Mouse (Mus musculus): ENCODE results near the gene Foxo3. TPM values are rescaled to one million over a fixed set of nuclear protein-coding genes. Genes with fewer than 3 reads are reported as not detected.

Foxo3 gene
- polyA plus RNA-seq, 1 experiment from 2014 or later, result 5.0 TPM

DNA sequence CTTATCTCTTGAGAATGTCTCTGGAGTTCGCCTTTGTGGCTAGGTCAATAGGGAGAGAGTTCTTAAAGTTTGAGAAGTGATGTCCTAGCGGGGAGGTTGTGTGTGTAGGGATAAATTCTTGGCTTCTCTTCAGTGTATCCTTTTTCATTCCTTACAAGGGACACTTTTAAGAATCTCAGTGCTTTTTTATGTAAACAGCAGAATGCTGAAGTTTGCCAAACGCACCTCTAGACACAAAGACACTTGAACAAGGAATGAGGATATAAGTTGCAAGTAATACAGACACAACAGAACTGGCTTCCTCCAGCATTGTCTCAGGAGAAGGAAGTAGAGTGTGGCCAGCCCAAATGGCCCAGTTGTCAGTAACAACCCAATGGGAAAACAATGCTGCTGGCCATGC, 126.8 kb downstream of the Foxo3 start:
- 92% methylated on average over 3 of the region's 3 CpGs for WGBS
- ATAC-seq (ENCODE audit: low FRiP score), result no peak

DNA sequence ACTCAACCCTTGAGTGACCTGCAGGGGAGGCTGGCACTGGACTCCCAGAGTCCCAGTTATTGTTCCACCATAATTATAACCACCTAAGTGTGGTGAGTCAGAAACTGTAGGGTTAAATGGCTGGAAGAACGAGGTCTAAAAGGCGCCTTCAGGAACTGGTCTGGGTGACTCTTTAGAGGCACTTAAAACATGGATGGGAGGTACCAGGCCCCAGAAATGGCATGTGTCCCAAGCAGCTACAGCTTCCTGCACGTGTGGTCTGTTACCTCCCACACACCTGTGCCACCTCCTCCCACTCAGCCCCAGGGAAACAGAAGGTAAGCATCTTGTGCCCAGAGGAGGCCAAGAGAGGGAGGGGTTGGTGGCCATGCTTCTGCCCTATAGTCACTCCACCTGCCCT, 128.2 kb downstream of the Foxo3 start:
- DNase-seq (ENCODE audit: low spot score) (no peak), ATAC-seq (ENCODE audit: low FRiP score) (no peak)
- Histone ChIP-seq H3K27ac (ENCODE audit: low read depth, low read length) (no peak overlapping the region), H3K9ac (ENCODE audit: low read depth, low read length) (no peak overlapping the region), H3K9me3 (ENCODE audit: control insufficient read depth, low read length) (no peaks in the 10 kb centered on the region), H3K4me1 (replicated peaks; ENCODE audit: control insufficient read depth, insufficient read depth, low read length) (no peaks in the 10 kb centered on the region), H3K36me3 (ENCODE audit: control insufficient read depth, insufficient read depth, low read length) (no peaks in the 10 kb centered on the region), H3K4me3 (ENCODE audit: low read depth, low read length) (no peak overlapping the region), H3K27me3 (ENCODE audit: control insufficient read depth, insufficient read depth, low read length) (no peaks in the 10 kb centered on the region), H3K4me2 (replicated peaks; ENCODE audit: low read depth, low read length) (no peak overlapping the region)
- 81% methylated on average over 3 of the region's 3 CpGs for WGBS

More for the DNA sequence above, 126.8 kb downstream of the Foxo3 start:
- DNase-seq (ENCODE audit: low spot score), result no peak
- no peaks in the 10 kb centered on the region for H3K4me1 ChIP-seq (replicated peaks; ENCODE audit: control insufficient read depth, insufficient read depth, low read length)
- no peaks in the 10 kb centered on the region for H3K36me3 ChIP-seq (ENCODE audit: control insufficient read depth, insufficient read depth, low read length)
- H3K9ac ChIP-seq (ENCODE audit: low read depth, low read length), result no peak overlapping the region
- H3K4me3 ChIP-seq (ENCODE audit: low read depth, low read length), result no peak overlapping the region
- H3K27ac ChIP-seq (ENCODE audit: low read depth, low read length), result no peak overlapping the region
- no peaks in the 10 kb centered on the region for H3K27me3 ChIP-seq (ENCODE audit: control insufficient read depth, insufficient read depth, low read length)
- H3K9me3 ChIP-seq (ENCODE audit: control insufficient read depth, low read length), result no peaks in the 10 kb centered on the region
- H3K4me2 ChIP-seq (replicated peaks; ENCODE audit: low read depth, low read length), result no peak overlapping the region

DNA sequence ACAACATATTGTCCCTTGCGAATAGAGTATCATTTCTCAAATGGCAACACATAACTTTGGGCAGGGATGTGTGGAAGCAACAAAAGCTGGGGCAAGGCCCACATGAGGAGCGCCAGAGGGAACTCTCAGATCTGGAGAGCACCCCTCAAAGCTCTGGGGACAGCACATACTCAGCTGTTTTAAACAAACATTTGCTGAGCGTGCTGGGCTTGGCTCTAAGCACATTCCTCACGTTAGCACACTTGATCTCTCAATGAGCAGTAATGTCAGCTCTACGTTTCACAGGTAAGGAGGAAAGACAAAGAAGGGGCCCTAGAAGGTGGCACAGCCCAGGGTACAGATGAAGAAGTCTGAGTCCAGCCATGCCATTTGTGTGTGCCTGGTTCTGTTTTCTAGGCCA, 131.3 kb downstream of the Foxo3 start:
- 72% methylated on average over 5 of the region's 5 CpGs for WGBS

DNA sequence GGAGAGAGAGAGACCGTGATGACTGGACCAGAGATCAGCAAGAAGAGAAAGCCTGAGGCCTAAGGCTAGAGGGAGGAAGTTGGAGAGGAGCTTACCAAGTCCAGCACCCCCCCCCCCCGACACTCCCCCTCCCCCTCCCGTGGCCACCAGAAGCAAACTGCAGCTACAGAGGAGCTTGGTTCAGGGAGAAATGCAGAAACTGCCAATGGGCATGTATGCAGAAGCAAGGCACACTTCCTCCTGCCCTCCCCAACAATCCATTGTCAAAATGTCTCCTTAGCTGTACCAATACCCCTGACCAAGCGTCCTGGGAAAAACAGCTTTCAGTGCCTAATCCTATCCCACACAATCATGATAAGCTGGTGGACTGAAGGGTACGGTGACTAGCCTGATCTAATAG, 131.8 kb downstream of the Foxo3 start:
- WGBS, result 73% methylated on average over 5 of the region's 5 CpGs

More for the DNA sequence above, 131.3 kb downstream of the Foxo3 start:
- H3K9me3 ChIP-seq (ENCODE audit: control insufficient read depth, low read length), result no peaks in the 10 kb centered on the region
- no peak overlapping the region for H3K4me2 ChIP-seq (replicated peaks; ENCODE audit: low read depth, low read length)
- ATAC-seq (ENCODE audit: low FRiP score) (no peak), DNase-seq (ENCODE audit: low spot score) (no peak)
- H3K9ac ChIP-seq (ENCODE audit: low read depth, low read length), result no peak overlapping the region
- no peak overlapping the region for H3K27ac ChIP-seq (ENCODE audit: low read depth, low read length)
- H3K4me1 ChIP-seq (replicated peaks; ENCODE audit: control insufficient read depth, insufficient read depth, low read length), result no peaks in the 10 kb centered on the region
- no peaks in the 10 kb centered on the region for H3K36me3 ChIP-seq (ENCODE audit: control insufficient read depth, insufficient read depth, low read length)
- H3K27me3 ChIP-seq (ENCODE audit: control insufficient read depth, insufficient read depth, low read length), result no peaks in the 10 kb centered on the region
- no peak overlapping the region for H3K4me3 ChIP-seq (ENCODE audit: low read depth, low read length)

DNA sequence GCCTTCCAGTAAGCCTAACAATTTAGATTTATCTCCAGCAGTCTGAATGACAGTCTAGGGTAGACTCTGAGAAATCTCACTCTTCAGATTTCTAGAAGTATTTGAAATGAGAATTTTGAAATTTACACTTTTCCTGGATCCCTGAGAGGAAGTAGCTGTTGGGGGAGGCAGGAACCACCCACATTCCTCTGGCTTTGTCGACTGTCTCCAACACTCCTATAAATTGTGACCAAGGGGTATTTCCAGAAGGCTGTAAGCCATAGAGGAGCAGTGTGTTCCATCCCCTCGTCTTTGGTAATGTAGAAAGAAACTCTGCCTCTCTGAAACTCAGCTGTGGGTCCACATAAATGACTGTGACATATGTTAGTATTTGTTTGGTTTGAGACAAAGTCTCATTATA, 132.4 kb downstream of the Foxo3 start:
- Histone ChIP-seq H3K4me1 (replicated peaks; ENCODE audit: control insufficient read depth, insufficient read depth, low read length) (no peaks in the 10 kb centered on the region), H3K4me2 (replicated peaks; ENCODE audit: low read depth, low read length) (no peak overlapping the region), H3K27ac (ENCODE audit: low read depth, low read length) (no peak overlapping the region), H3K9me3 (ENCODE audit: control insufficient read depth, low read length) (no peaks in the 10 kb centered on the region), H3K27me3 (ENCODE audit: control insufficient read depth, insufficient read depth, low read length) (no peaks in the 10 kb centered on the region), H3K36me3 (ENCODE audit: control insufficient read depth, insufficient read depth, low read length) (no peaks in the 10 kb centered on the region), H3K4me3 (ENCODE audit: low read depth, low read length) (no peak overlapping the region), H3K9ac (ENCODE audit: low read depth, low read length) (no peak overlapping the region)
- 59% methylated on average over 2 of the region's 2 CpGs for WGBS
- DNase-seq (ENCODE audit: low spot score), result no peak
- no peak for ATAC-seq (ENCODE audit: low FRiP score)

More for the DNA sequence above, 131.8 kb downstream of the Foxo3 start:
- DNase-seq (ENCODE audit: low spot score) (no peak), ATAC-seq (ENCODE audit: low FRiP score) (no peak)
- Histone ChIP-seq H3K36me3 (ENCODE audit: control insufficient read depth, insufficient read depth, low read length) (no peaks in the 10 kb centered on the region), H3K27me3 (ENCODE audit: control insufficient read depth, insufficient read depth, low read length) (no peaks in the 10 kb centered on the region), H3K4me3 (ENCODE audit: low read depth, low read length) (no peak overlapping the region), H3K4me1 (replicated peaks; ENCODE audit: control insufficient read depth, insufficient read depth, low read length) (no peaks in the 10 kb centered on the region), H3K9me3 (ENCODE audit: control insufficient read depth, low read length) (no peaks in the 10 kb centered on the region), H3K4me2 (replicated peaks; ENCODE audit: low read depth, low read length) (no peak overlapping the region), H3K27ac (ENCODE audit: low read depth, low read length) (no peak overlapping the region), H3K9ac (ENCODE audit: low read depth, low read length) (no peak overlapping the region)

DNA sequence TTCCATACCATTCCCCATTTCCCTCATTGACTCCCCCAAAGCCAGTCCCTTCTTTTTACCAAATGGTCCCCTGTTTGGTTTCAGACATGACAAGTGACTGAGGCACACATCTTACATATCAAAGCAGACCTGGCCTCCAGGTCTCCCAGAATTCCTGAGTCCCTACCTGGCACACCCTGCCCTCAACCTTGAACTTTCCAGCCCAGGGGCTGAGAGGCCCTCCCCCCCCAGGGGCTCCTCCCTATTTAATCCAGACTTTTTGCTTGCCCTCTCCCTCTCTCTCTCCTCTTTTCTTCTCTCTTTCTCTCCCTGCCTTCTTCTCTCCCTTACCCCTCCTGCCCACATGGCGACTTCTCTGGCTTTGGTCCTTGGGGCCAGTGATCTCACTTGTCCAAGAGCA, 133.8 kb downstream of the Foxo3 start:
- Histone ChIP-seq H3K9ac (ENCODE audit: low read depth, low read length) (no peak overlapping the region), H3K4me1 (replicated peaks; ENCODE audit: control insufficient read depth, insufficient read depth, low read length) (no peaks in the 10 kb centered on the region), H3K9me3 (ENCODE audit: control insufficient read depth, low read length) (no peaks in the 10 kb centered on the region), H3K4me3 (ENCODE audit: low read depth, low read length) (no peak overlapping the region), H3K27me3 (ENCODE audit: control insufficient read depth, insufficient read depth, low read length) (no peaks in the 10 kb centered on the region), H3K4me2 (replicated peaks; ENCODE audit: low read depth, low read length) (no peak overlapping the region), H3K27ac (ENCODE audit: low read depth, low read length) (no peak overlapping the region), H3K36me3 (ENCODE audit: control insufficient read depth, insufficient read depth, low read length) (no peaks in the 10 kb centered on the region)
- WGBS, result 71% methylated on average over 1 of the region's 1 CpGs
- no peak for ATAC-seq (ENCODE audit: low FRiP score)
- DNase-seq (ENCODE audit: low spot score), result no peak

DNA sequence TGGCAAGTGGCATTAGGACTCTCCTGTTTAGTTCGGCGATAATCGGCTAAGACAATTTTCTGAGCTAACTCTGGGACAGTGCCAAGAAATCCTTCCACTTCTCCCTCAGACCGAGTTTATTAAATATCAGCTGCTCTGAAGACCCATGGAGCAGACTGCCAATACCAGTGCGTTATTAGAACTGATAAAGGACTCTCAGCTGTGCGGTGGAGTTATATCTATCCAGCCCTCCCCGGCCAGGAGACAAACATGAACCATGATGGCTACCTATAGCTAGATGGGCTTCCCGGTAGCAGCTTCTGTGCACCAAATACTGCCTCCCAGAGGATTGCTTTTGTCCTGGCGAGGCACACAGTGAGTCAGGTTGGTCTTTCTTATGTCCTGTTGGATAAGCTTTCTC, 134.5 kb downstream of the Foxo3 start:
- 85% methylated on average over 9 of the region's 9 CpGs for WGBS
- H3K4me1 ChIP-seq (replicated peaks; ENCODE audit: control insufficient read depth, insufficient read depth, low read length), result no peaks in the 10 kb centered on the region
- no peaks in the 10 kb centered on the region for H3K9me3 ChIP-seq (ENCODE audit: control insufficient read depth, low read length)
- no peak overlapping the region for H3K9ac ChIP-seq (ENCODE audit: low read depth, low read length)
- H3K27me3 ChIP-seq (ENCODE audit: control insufficient read depth, insufficient read depth, low read length), result no peaks in the 10 kb centered on the region
- no peaks in the 10 kb centered on the region for H3K36me3 ChIP-seq (ENCODE audit: control insufficient read depth, insufficient read depth, low read length)
- ATAC-seq (ENCODE audit: low FRiP score) (no peak), DNase-seq (ENCODE audit: low spot score) (no peak)
- H3K4me3 ChIP-seq (ENCODE audit: low read depth, low read length), result no peak overlapping the region
- no peak overlapping the region for H3K27ac ChIP-seq (ENCODE audit: low read depth, low read length)
- no peak overlapping the region for H3K4me2 ChIP-seq (replicated peaks; ENCODE audit: low read depth, low read length)

DNA sequence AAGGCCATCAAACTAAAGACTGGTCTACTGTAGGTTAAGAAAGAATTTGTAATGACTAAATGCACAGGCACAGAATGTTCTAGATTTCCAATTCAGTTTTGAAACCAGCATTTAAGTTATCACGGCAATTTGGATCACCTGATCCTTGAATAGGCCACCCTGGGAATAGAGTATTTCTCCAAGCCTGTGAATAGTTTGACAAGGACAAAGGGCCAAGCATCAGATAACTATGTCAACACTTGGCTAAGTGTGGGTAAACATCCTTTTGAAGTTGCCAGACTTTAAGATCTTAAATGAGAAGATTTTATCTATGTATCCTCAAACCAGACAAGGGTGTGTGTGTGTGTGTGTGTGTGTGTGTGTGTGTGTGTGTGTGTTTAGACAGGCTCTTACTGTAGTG, 136.8 kb downstream of the Foxo3 start:
- no peaks in the 10 kb centered on the region for H3K9me3 ChIP-seq (ENCODE audit: control insufficient read depth, low read length)
- 78% methylated on average over 1 of the region's 1 CpGs for WGBS
- no peak overlapping the region for H3K9ac ChIP-seq (ENCODE audit: low read depth, low read length)
- H3K36me3 ChIP-seq (ENCODE audit: control insufficient read depth, insufficient read depth, low read length), result no peaks in the 10 kb centered on the region
- ATAC-seq (ENCODE audit: low FRiP score), result no peak
- DNase-seq (ENCODE audit: low spot score), result no peak
- H3K4me2 ChIP-seq (replicated peaks; ENCODE audit: low read depth, low read length), result no peak overlapping the region
- no peak overlapping the region for H3K4me3 ChIP-seq (ENCODE audit: low read depth, low read length)
- no peaks in the 10 kb centered on the region for H3K27me3 ChIP-seq (ENCODE audit: control insufficient read depth, insufficient read depth, low read length)
- H3K27ac ChIP-seq (ENCODE audit: low read depth, low read length), result no peak overlapping the region
- H3K4me1 ChIP-seq (replicated peaks; ENCODE audit: control insufficient read depth, insufficient read depth, low read length), result no peaks in the 10 kb centered on the region

DNA sequence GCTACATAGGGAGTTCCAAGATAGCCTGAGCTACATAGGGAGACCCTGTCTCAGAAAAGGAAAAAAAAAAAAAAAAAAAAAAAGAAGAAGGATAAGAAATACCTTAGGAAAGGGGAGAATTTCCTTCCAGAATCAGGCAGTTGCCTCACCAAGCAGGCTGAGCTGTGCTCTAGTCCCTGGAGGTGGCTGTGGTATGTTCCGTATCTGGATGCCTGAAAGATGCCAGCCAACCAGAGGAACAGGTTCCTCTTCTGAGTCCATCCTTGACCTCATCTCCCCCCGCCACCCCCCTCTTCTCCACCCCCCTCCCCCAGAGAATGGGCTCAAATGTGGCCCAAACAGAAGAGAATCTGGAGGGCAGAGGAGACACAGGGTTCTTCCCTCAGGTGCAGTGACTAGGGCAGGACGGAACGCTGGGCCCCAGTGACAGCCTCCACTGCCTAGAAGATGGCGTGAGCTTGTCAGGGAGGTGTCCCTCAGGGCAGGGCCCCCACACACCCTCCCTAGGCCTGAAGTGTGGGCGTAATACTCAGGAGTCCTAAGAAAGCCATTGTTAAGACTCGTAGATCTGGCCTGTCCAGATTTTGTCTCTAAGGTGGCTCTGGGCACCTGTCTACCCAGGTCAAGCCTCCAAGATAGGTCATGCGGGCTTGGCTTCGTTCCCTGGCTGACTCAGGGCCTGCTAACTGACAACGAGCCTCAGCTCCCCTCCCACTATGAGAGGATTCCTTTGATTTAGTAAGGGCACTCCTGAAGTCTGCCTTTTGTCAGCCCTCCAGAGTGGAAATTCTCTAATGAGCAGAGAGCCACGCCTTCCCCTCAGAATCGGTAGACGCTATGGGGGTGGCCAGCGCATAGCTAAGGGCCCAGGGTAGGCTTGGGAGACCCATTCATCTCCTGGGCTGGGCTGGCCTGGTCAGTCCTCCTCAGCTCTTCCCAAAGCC, 141.5 kb downstream of the Foxo3 start:
- DNase-seq (ENCODE audit: low spot score), result no peak
- ATAC-seq (ENCODE audit: low FRiP score), result no peak
- Histone ChIP-seq H3K36me3 (ENCODE audit: control insufficient read depth, insufficient read depth, low read length) (no peaks in the 10 kb centered on the region), H3K27me3 (ENCODE audit: control insufficient read depth, insufficient read depth, low read length) (no peaks in the 10 kb centered on the region), H3K9me3 (ENCODE audit: control insufficient read depth, low read length) (no peaks in the 10 kb centered on the region), H3K27ac (ENCODE audit: low read depth, low read length) (no peak overlapping the region), H3K9ac (ENCODE audit: low read depth, low read length) (no peak overlapping the region), H3K4me2 (replicated peaks; ENCODE audit: low read depth, low read length) (no peak overlapping the region), H3K4me1 (replicated peaks; ENCODE audit: control insufficient read depth, insufficient read depth, low read length) (no peaks in the 10 kb centered on the region), H3K4me3 (ENCODE audit: low read depth, low read length) (no peak overlapping the region)
- WGBS, result 86% methylated on average over 14 of the region's 14 CpGs

Data from hindbrain, embryonic 11.5 days (tissue).